Mouse (Mus musculus): ENCODE results near the gene 5330417C22Rik. TPM values are rescaled to one million over a fixed set of nuclear protein-coding genes. Genes with fewer than 3 reads are reported as not detected.
"Not testable (repeated sequence)": the region's sequence is repeated elsewhere in the genome, so short reads cannot be mapped to it uniquely, and the experiment has no call there.

Gene 5330417C22Rik
- polyA plus RNA-seq, 1 experiment from 2014 or later: 8.7 TPM

DNA sequence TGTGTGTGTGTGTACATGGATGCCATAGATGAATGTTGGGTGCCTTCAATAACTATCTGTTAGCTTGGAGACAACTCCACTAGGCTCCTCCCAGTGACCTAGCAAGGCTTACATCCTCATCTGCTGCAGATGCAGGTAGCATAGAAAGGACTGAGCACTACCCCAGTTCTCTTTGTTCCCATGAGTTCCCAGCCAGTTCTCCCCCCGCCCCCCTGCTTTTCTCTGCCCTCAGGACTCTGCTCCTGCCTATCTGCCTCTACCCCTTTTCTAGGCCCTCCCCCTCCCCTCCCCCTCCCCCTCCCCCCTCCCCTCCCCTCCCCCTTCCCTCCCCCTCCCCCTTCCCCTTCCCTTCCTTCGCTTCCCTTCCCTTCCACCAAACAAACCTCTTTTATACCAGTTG, 26.2 kb downstream of the 5330417C22Rik start:
- WGBS: 44% methylated on average over 2 of the region's 2 CpGs

DNA sequence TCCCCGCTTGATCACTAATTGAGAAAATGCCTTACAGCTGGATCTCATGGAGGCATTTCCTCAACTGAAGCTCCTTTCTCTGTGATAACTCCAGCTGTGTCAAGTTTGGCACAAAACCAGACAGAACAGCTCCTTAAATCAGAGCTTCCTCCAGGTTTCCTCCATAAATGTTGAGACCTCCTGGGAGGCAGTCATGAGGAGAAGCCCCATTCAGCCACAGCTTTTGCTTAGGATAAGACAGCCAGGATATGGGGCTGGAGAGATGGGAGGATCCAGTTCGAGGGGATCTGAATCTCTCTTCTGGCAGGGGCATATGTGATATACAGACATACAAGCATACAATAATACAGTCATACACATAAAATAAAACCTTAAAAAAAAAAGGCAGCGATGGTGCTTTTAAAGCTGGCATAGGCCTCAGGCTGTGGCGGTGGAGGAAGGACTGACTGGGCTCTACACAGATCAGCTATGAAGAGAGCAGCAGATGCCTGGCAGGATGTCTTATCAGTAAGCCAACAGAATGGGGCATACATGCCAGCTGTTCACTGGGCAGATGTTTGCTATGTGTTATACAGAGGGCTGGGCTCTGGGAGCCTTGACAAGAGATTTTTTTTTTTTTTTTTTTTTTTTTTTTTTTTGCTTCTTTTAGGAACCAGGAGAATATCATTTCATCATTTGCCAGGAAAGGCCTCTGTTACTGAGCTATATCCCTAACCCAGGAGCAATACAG, 27.4 kb downstream of the 5330417C22Rik start:
- WGBS: 77% methylated on average over 4 of the region's 4 CpGs
- no peak overlapping the region for H3K27ac ChIP-seq (ENCODE audit: low read depth, low read length)
- H3K36me3 ChIP-seq (ENCODE audit: control insufficient read depth, insufficient read depth, low read length): no peaks in the 10 kb centered on the region

More for the DNA sequence above, 26.2 kb downstream of the 5330417C22Rik start:
- ATAC-seq: no peak
- H3K27ac ChIP-seq (ENCODE audit: low read depth, low read length): no peak overlapping the region
- H3K4me1 ChIP-seq (ENCODE audit: control insufficient read depth, insufficient read depth, low read length): peaks cover 7% of the 10 kb centered on the region
- no peak overlapping the region for H3K4me3 ChIP-seq (ENCODE audit: low read depth, low read length)
- no peaks in the 10 kb centered on the region for H3K27me3 ChIP-seq (replicated peaks; ENCODE audit: control insufficient read depth, insufficient read depth, low read length)
- no peak for DNase-seq (ENCODE audit: low spot score)
- no peak overlapping the region for H3K9ac ChIP-seq (ENCODE audit: low read length)
- H3K4me2 ChIP-seq (ENCODE audit: low read length): no peak overlapping the region
- H3K36me3 ChIP-seq (ENCODE audit: control insufficient read depth, insufficient read depth, low read length): no peaks in the 10 kb centered on the region
- H3K9me3 ChIP-seq (replicated peaks; ENCODE audit: control insufficient read depth, low read length): no peaks in the 10 kb centered on the region

DNA sequence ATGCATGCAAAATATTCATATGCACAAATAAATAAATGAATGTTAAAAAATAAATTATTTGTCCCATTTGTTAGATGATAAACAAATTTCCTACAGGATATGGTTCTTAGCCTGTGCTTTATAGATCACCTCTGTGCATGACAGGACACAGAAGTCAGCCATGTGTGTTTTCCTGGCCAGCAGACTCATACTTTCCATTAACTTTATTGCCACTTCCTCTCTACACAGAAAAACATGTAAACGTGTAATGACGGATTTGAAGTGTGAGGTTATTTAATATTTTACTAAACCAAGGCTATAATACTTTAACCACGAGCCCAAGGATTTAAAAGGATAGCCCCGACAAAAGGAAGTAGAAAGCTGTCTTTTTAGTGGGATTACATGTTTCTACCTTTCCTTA, 32.4 kb downstream of the 5330417C22Rik start:
- no peaks in the 10 kb centered on the region for H3K27me3 ChIP-seq (replicated peaks; ENCODE audit: control insufficient read depth, insufficient read depth, low read length)
- H3K4me2 ChIP-seq (ENCODE audit: low read length): no peak overlapping the region
- H3K36me3 ChIP-seq (ENCODE audit: control insufficient read depth, insufficient read depth, low read length): no peaks in the 10 kb centered on the region
- no peak overlapping the region for H3K27ac ChIP-seq (ENCODE audit: low read depth, low read length)
- H3K4me3 ChIP-seq (ENCODE audit: low read depth, low read length): no peak overlapping the region
- H3K9ac ChIP-seq (ENCODE audit: low read length): no peak overlapping the region
- no peaks in the 10 kb centered on the region for H3K9me3 ChIP-seq (replicated peaks; ENCODE audit: control insufficient read depth, low read length)
- ATAC-seq: no peak
- no peaks in the 10 kb centered on the region for H3K4me1 ChIP-seq (ENCODE audit: control insufficient read depth, insufficient read depth, low read length)
- no peak for DNase-seq (ENCODE audit: low spot score)
- WGBS: 94% methylated on average over 4 of the region's 4 CpGs

More for the DNA sequence above, 27.4 kb downstream of the 5330417C22Rik start:
- H3K27me3 ChIP-seq (replicated peaks; ENCODE audit: control insufficient read depth, insufficient read depth, low read length): no peaks in the 10 kb centered on the region
- H3K4me3 ChIP-seq (ENCODE audit: low read depth, low read length): no peak overlapping the region
- no peak overlapping the region for H3K4me2 ChIP-seq (ENCODE audit: low read length)
- H3K9me3 ChIP-seq (replicated peaks; ENCODE audit: control insufficient read depth, low read length): no peaks in the 10 kb centered on the region
- H3K4me1 ChIP-seq (ENCODE audit: control insufficient read depth, insufficient read depth, low read length): peaks cover 7% of the 10 kb centered on the region
- ATAC-seq (no peak), DNase-seq (ENCODE audit: low spot score) (peak; percentile 28)
- H3K9ac ChIP-seq (ENCODE audit: low read length): no peak overlapping the region

- H3K4me3 ChIP-seq (ENCODE audit: low read depth, low read length); H3K9me3 ChIP-seq (replicated peaks; ENCODE audit: control insufficient read depth, low read length); H3K36me3 ChIP-seq (ENCODE audit: control insufficient read depth, insufficient read depth, low read length); H3K27me3 ChIP-seq (replicated peaks; ENCODE audit: control insufficient read depth, insufficient read depth, low read length); ATAC-seq; H3K4me1 ChIP-seq (ENCODE audit: control insufficient read depth, insufficient read depth, low read length); H3K9ac ChIP-seq (ENCODE audit: low read length); H3K4me2 ChIP-seq (ENCODE audit: low read length); H3K27ac ChIP-seq (ENCODE audit: low read depth, low read length); DNase-seq (ENCODE audit: low spot score): not testable (repeated sequence)
- 87% methylated on average over 3 of the region's 3 CpGs for WGBS
These were observed 34.9 kb downstream of the 5330417C22Rik start for GRCm38 (mm10) chr3:108501411-108501810.

DNA sequence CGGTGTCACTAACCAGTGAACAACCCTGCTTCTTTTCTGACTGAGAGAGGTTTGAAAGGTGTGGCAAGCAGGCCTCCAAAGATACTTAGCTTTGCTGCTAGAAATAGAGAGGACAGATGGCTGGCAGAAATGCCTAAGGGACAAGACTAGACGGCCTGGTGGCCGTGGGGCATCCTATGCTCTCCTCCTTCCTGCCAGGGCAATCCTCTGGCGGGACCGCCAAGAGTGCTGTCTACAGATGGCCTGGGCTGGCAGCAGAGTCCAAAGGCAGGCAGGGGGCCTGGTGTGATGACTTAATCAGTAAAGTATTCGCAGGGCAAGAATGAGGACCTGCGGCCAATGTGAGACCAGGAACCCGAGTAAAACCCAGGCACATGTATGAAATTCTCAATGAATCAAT, 36.5 kb downstream of the 5330417C22Rik start:
- H3K9me3 ChIP-seq (replicated peaks; ENCODE audit: control insufficient read depth, low read length): no peaks in the 10 kb centered on the region
- no peak overlapping the region for H3K4me3 ChIP-seq (ENCODE audit: low read depth, low read length)
- no peaks in the 10 kb centered on the region for H3K36me3 ChIP-seq (ENCODE audit: control insufficient read depth, insufficient read depth, low read length)
- no peaks in the 10 kb centered on the region for H3K27me3 ChIP-seq (replicated peaks; ENCODE audit: control insufficient read depth, insufficient read depth, low read length)
- H3K4me1 ChIP-seq (ENCODE audit: control insufficient read depth, insufficient read depth, low read length): peaks cover 13% of the 10 kb centered on the region; the same call in 1 of the 2 replicates
- H3K9ac ChIP-seq (ENCODE audit: low read length): no peak overlapping the region
- H3K27ac ChIP-seq (ENCODE audit: low read depth, low read length): no peak overlapping the region
- no peak for ATAC-seq
- 64% methylated on average over 8 of the region's 8 CpGs for WGBS
- no peak for DNase-seq (ENCODE audit: low spot score)
- H3K4me2 ChIP-seq (ENCODE audit: low read length): no peak overlapping the region

GRCm38 (mm10) chr3:108497602-108498001, 38.7 kb downstream of the 5330417C22Rik start:
- H3K36me3 ChIP-seq (ENCODE audit: control insufficient read depth, insufficient read depth, low read length): no peaks in the 10 kb centered on the region
- H3K27me3 ChIP-seq (replicated peaks; ENCODE audit: control insufficient read depth, insufficient read depth, low read length): no peaks in the 10 kb centered on the region
- 40% methylated on average over 9 of the region's 9 CpGs for WGBS
- H3K9ac ChIP-seq (ENCODE audit: low read length): no peak overlapping the region
- DNase-seq (ENCODE audit: low spot score): no peak
- no peaks in the 10 kb centered on the region for H3K9me3 ChIP-seq (replicated peaks; ENCODE audit: control insufficient read depth, low read length)
- H3K27ac ChIP-seq (ENCODE audit: low read depth, low read length): no peak overlapping the region
- H3K4me3 ChIP-seq (ENCODE audit: low read depth, low read length): no peak overlapping the region
- H3K4me1 ChIP-seq (ENCODE audit: control insufficient read depth, insufficient read depth, low read length): peaks cover 13% of the 10 kb centered on the region; the same call in 1 of the 2 replicates
- ATAC-seq: no peak
- no peak overlapping the region for H3K4me2 ChIP-seq (ENCODE audit: low read length)

DNA sequence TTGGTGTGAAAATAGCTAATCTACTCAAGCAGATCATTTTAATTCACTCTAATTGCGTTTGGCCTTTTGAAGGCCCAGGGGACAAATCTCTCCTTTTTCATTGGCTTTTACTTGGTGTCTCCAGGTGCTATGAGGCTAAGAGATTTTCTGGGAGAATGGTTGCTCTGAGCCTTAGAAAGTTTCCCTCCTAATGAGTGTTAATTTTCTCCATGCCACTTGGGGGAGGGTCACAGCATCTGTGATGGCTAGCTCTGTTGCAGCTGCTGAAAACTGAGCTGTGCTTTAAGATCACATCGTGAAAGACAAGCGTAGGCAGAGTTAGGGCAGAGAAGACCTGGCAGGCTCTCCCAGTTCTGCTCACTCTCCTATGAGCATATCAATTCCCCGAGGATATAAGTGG, 40.9 kb downstream of the 5330417C22Rik start:
- ATAC-seq: 0 out of 2 replicates have a peak, but pooled peaks have one; percentile 29
- peaks cover 13% of the 10 kb centered on the region; the same call in 1 of the 2 replicates for H3K4me1 ChIP-seq (ENCODE audit: control insufficient read depth, insufficient read depth, low read length)
- H3K36me3 ChIP-seq (ENCODE audit: control insufficient read depth, insufficient read depth, low read length): no peaks in the 10 kb centered on the region
- no peaks in the 10 kb centered on the region for H3K9me3 ChIP-seq (replicated peaks; ENCODE audit: control insufficient read depth, low read length)
- WGBS: 13% methylated on average over 4 of the region's 4 CpGs
- no peak overlapping the region for H3K27ac ChIP-seq (ENCODE audit: low read depth, low read length)
- no peak overlapping the region for H3K4me2 ChIP-seq (ENCODE audit: low read length)
- peak; percentile 46 for DNase-seq (ENCODE audit: low spot score)
- H3K4me3 ChIP-seq (ENCODE audit: low read depth, low read length): no peak overlapping the region
- no peaks in the 10 kb centered on the region for H3K27me3 ChIP-seq (replicated peaks; ENCODE audit: control insufficient read depth, insufficient read depth, low read length)
- no peak overlapping the region; the same call in 1 of the 2 replicates for H3K9ac ChIP-seq (ENCODE audit: low read length)

- Histone ChIP-seq H3K9ac (ENCODE audit: low read length) (no peak overlapping the region), H3K4me1 (ENCODE audit: control insufficient read depth, insufficient read depth, low read length) (peaks cover 13% of the 10 kb centered on the region; the same call in 1 of the 2 replicates), H3K4me2 (ENCODE audit: low read length) (no peak overlapping the region), H3K9me3 (replicated peaks; ENCODE audit: control insufficient read depth, low read length) (no peaks in the 10 kb centered on the region), H3K4me3 (ENCODE audit: low read depth, low read length) (no peak overlapping the region), H3K27ac (ENCODE audit: low read depth, low read length) (no peak overlapping the region), H3K27me3 (replicated peaks; ENCODE audit: control insufficient read depth, insufficient read depth, low read length) (no peaks in the 10 kb centered on the region), H3K36me3 (ENCODE audit: control insufficient read depth, insufficient read depth, low read length) (no peaks in the 10 kb centered on the region)
- WGBS: 53% methylated on average over 9 of the region's 9 CpGs
- DNase-seq (ENCODE audit: low spot score) (no peak), ATAC-seq (no peak)
These were observed 41.4 kb downstream of the 5330417C22Rik start for GRCm38 (mm10) chr3:108494861-108495474.

- Histone ChIP-seq H3K27ac (ENCODE audit: low read depth, low read length) (no peak overlapping the region), H3K4me1 (ENCODE audit: control insufficient read depth, insufficient read depth, low read length) (peaks cover under 1% of the 10 kb centered on the region; the same call in 1 of the 2 replicates), H3K4me2 (ENCODE audit: low read length) (no peak overlapping the region), H3K27me3 (replicated peaks; ENCODE audit: control insufficient read depth, insufficient read depth, low read length) (no peaks in the 10 kb centered on the region), H3K9me3 (replicated peaks; ENCODE audit: control insufficient read depth, low read length) (no peaks in the 10 kb centered on the region), H3K36me3 (ENCODE audit: control insufficient read depth, insufficient read depth, low read length) (no peaks in the 10 kb centered on the region), H3K4me3 (ENCODE audit: low read depth, low read length) (no peak overlapping the region), H3K9ac (ENCODE audit: low read length) (no peak overlapping the region)
- DNase-seq (ENCODE audit: low spot score): no peak
- WGBS: 37% methylated on average over 3 of the region's 3 CpGs
- no peak for ATAC-seq
These were observed 46.4 kb downstream of the 5330417C22Rik start for GRCm38 (mm10) chr3:108489968-108490367.
